Mouse (Mus musculus) C2C12 (cell line): Measurements from ENCODE around the gene Kmt5c. TPM values are rescaled to one million over a fixed set of nuclear protein-coding genes. Genes with fewer than 3 reads are reported as not detected.

Experiments
- H3K27me3 ChIP-seq: one replicate; pipeline ENCODE4 v1.6.1; 2011; ENCODE audit not compliant: control insufficient read depth, insufficient read depth, insufficient read length
- H3K36me3 ChIP-seq: one replicate; pipeline ENCODE4 v1.6.1; 2011; ENCODE audit not compliant: control insufficient read depth, insufficient read depth
- H3K4me3 ChIP-seq: one replicate; pipeline ENCODE4 v1.5.1; 2011; ENCODE audit warnings: mild to moderate bottlenecking, control low read depth; ENCODE audit not compliant: poor library complexity, insufficient read depth, severe bottlenecking
- H3K79me2 ChIP-seq: one replicate; pipeline ENCODE4 v1.6.1; 2011; ENCODE audit not compliant: control insufficient read depth, insufficient read depth
- H3K79me3 ChIP-seq: one replicate; pipeline ENCODE4 v1.6.1; 2011; ENCODE audit warnings: low read depth, control low read depth
- H3ac ChIP-seq: one replicate; pipeline ENCODE3; 2011; ENCODE audit warnings: low read depth; ENCODE audit not compliant: control insufficient read depth, insufficient read length
- CEBPB ChIP-seq: IDR thresholded peaks from one replicate; pipeline ENCODE4 v1.6.1; 2011; ENCODE audit warnings: low read depth, mild to moderate bottlenecking, control low read depth, moderate library complexity
- CTCF ChIP-seq: IDR thresholded peaks from one replicate; pipeline ENCODE4 v1.5.1; 2011; ENCODE audit not compliant: control insufficient read depth, insufficient read depth, insufficient read length
- FOSL1 ChIP-seq: IDR thresholded peaks from one replicate; pipeline ENCODE4 v1.8.0; 2011; ENCODE audit warnings: mild to moderate bottlenecking, low read length; ENCODE audit not compliant: poor library complexity, insufficient read depth, severe bottlenecking
- MAX ChIP-seq: IDR thresholded peaks from one replicate; pipeline ENCODE4 v1.6.1; 2011; ENCODE audit warnings: mild to moderate bottlenecking, control low read depth
- MYOD1 ChIP-seq: IDR thresholded peaks from one replicate; pipeline ENCODE4 v1.6.1; 2011; ENCODE audit warnings: low read depth; ENCODE audit not compliant: control insufficient read depth, insufficient read length
- MYOG ChIP-seq: IDR thresholded peaks from one replicate; pipeline ENCODE4 v1.6.1; 2011; ENCODE audit not compliant: control insufficient read depth, insufficient read length; ENCODE audit errors: extremely low read depth
- USF1 ChIP-seq: IDR thresholded peaks from one replicate; pipeline ENCODE4 v1.6.1; 2011; ENCODE audit warnings: low read depth, mild to moderate bottlenecking, control low read depth, moderate library complexity
- polyA plus RNA-seq: library from polyadenylated mRNA; unstranded; fragments of >200 nt; fragmentation: generic; extraction: Trizol; gene quantifications from one replicate; pipeline ENCODE4 v1.2.1, GENCODE M21; 2012; ENCODE audit warnings: missing spikeins

Gene Kmt5c
- polyA plus RNA-seq, 1 experiment: 12.7 TPM

DNA sequence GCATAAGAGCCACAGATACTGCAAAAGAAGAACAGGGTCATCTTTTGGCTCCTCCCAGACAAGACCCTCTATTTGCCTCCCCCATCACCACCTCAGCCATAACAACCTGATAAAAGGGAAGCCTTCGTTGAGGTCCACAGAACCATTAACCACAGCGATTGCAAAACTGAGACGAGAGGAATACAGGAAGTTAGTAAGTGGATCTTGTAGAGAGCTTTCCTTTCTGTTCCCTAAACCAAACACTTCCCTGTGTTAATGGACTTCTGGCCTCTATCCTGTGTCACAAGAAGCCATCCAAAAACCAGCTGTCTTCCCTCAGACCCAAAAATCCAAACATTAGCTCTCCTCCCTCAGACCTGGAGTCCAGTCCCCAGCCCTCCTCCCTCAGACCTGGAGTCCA, 15.6 kb upstream of the Kmt5c start:
- no peaks in the 10 kb centered on the region for H3K36me3 ChIP-seq
- H3K79me2 ChIP-seq: no peaks in the 10 kb centered on the region
- no peaks in the 10 kb centered on the region for H3K27me3 ChIP-seq
- no peak overlapping the region for H3ac ChIP-seq
- TF ChIP-seq FOSL1: no peak
- TF ChIP-seq CEBPB: no peak
- no peak for TF ChIP-seq CTCF
- no peak for TF ChIP-seq MYOG
- H3K79me3 ChIP-seq: no peaks in the 10 kb centered on the region
- H3K4me3 ChIP-seq: no peak overlapping the region

DNA sequence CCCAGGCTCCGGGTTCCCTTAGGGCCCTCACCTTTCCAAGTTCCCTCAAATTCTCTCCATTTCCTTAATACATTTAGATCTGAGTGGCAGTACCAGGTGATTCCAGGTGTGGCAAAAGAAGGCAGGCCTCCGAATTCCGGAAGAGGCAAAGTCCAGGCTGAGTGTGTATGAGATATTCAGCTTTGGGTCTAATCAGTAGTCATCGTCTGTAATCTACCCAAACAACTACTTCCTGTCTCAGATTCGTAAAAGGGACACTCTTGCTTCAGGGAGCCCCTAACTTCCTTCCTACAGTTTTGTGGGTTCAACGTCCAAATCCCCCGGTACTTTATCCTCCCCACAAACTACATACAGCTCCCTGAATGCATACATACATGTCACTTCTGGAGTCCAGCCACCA, 14.7 kb upstream of the Kmt5c start, which contains the start of gene Tmem150b:
Tmem150b (minus strand) TSS at position 81 of the 400 bp plus-strand sequence.
- H3ac ChIP-seq: no peak within 1 kb of the TSS
- TF ChIP-seq USF1: no peak
- no peak for TF ChIP-seq MAX
- no peak for TF ChIP-seq CEBPB
- TF ChIP-seq MYOG: no peak
- TF ChIP-seq FOSL1: no peak
- TF ChIP-seq MYOD1: no peak
- TF ChIP-seq CTCF: no peak
- no peaks in the 10 kb centered on the region for H3K79me2 ChIP-seq
- no peaks in the 10 kb centered on the region for H3K36me3 ChIP-seq
- no peaks in the 10 kb centered on the region for H3K27me3 ChIP-seq
- H3K79me3 ChIP-seq: no peaks in the 10 kb centered on the region
- no peak within 1 kb of the TSS for H3K4me3 ChIP-seq

DNA sequence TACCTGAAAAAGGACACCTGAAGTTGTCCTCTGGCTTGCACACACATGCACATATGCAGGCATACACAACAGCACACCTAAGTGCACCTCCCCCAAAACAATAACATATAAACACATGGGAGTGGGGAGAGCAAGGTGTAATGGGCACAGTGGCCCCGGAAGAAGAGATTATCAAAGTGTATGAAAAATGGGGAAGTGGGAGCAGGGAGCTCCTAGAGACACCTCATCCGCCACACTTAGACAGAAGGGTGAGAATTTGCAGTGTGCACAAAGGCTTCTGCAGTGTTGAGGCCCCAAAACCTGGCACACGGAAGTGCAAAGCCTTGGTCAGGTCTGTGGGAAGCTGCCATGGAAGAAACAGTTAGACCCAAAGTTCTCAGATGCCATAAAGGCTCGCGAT, 8.8 kb upstream of the Kmt5c start:
- H3K27me3 ChIP-seq: no peaks in the 10 kb centered on the region
- no peaks in the 10 kb centered on the region for H3K79me2 ChIP-seq
- no peak overlapping the region for H3K4me3 ChIP-seq
- no peaks in the 10 kb centered on the region for H3K36me3 ChIP-seq
- no peak overlapping the region for H3ac ChIP-seq
- H3K79me3 ChIP-seq: no peaks in the 10 kb centered on the region
- no peak for TF ChIP-seq FOSL1
- no peak for TF ChIP-seq USF1
- TF ChIP-seq MYOD1: no peak
- TF ChIP-seq MAX: no peak

DNA sequence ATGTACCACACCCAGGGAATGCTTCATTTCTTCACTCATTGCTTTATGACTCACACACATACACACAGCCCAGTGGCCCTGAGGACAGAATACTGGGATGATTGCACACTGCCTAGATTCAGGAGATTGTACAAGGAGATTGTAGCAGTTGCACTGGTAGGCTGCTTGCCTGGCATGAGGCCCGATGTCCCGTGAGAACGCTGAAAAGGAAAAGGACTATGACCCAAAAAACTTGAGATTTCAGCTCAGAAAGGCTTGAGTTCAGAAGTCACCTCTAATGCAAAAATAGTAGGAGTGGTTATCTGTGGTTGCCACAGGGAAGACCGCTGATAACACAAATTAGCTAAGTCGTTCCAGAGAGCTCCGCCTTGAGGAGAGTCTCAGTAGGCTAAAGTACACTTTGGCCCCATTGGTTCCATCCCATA, 6.9 kb upstream of the Kmt5c start:
- Histone ChIP-seq H3K4me3 (no peak overlapping the region), H3K36me3 (no peaks in the 10 kb centered on the region), H3K79me2 (no peaks in the 10 kb centered on the region), H3K79me3 (no peaks in the 10 kb centered on the region), H3ac (no peak overlapping the region), H3K27me3 (no peaks in the 10 kb centered on the region)
- no peak for TF ChIP-seq MYOD1
- no peak for TF ChIP-seq MYOG
- no peak for TF ChIP-seq MAX
- no peak for TF ChIP-seq FOSL1
- no peak for TF ChIP-seq CEBPB
- TF ChIP-seq CTCF: no peak
- TF ChIP-seq USF1: no peak

DNA sequence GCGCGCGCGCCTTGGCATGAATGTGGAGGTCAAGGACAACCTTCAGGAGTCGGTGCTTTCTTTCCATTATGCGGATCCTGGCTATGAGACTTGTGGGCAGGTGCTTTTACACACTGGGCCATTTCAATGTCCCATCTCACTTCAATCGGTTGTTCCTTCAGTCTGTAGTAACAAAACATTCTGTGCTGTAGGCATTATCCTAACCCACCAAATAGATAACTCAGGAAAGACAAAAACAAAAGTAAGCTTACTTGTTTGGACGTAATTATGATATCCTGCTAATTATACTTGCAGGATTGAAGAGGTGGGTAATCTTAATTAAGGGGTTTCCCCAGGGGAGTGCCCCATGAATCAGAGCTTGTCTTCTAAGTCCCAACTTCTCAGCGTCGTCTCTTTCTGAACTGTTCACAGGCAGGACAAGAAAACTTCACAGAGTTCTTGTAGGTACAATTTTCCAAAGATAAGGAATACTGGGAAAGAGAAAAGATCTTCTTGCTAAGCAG, 823 bp upstream of the Kmt5c start:
- Histone ChIP-seq H3ac (peak overlapping the region; percentile 36), H3K79me3 (peaks cover 2% of the 10 kb centered on the region), H3K79me2 (peaks cover 7% of the 10 kb centered on the region), H3K4me3 (peak overlapping the region; percentile 18), H3K36me3 (no peaks in the 10 kb centered on the region), H3K27me3 (no peaks in the 10 kb centered on the region)
- TF ChIP-seq FOSL1 (no peak), USF1 (no peak), CEBPB (no peak), MYOD1 (no peak), MAX (no peak), MYOG (no peak), CTCF (no peak)

DNA sequence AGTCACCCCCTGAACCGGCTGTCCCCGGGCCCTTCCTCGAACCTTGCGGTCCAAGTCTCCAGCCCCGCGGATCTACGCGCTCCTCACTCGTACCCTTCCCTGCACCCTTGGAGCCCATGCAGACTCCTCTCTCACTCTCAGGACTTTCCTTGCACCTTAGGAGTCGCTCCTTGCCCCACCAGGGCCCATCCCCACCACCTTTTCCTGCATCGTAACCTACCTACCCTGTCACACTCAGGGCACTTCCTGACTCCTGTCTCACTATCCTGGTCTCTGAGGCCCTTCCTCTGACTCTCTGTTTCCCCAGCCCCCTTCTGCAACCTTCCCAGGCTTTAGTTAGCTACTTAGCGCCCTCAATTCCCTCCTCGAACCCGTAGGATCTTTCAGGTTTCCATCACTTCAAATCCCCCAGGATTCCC, 403 bp downstream of the Kmt5c start:
- Histone ChIP-seq H3ac (peak overlapping the region; percentile 61), H3K79me2 (peaks cover 7% of the 10 kb centered on the region), H3K27me3 (no peaks in the 10 kb centered on the region), H3K79me3 (peaks cover 2% of the 10 kb centered on the region), H3K4me3 (peak overlapping the region; percentile 57), H3K36me3 (no peaks in the 10 kb centered on the region)
- TF ChIP-seq CTCF (no peak), CEBPB (no peak), USF1 (no peak), MYOG (no peak), MAX (no peak), FOSL1 (no peak), MYOD1 (no peak)

DNA sequence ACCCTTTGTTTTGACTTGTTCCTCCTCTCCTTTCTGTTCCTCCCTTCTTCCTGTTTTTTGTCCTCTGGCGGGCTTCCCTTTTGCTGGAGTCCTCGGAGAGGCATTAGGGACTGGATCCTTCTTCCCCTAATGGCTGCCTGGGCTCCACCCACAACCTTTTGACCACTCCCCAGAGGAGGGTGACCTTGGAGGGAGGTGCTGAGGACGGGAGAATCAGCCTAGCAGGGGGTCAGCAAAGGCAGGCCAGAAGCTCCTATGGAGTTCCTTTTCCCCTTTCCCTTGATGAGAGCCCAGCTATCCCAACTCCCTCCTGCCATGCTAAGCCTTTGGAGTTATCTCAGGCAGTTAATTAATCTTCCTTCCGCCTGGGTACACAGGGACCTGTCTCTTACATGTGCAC, 1.2 kb downstream of the Kmt5c start:
- H3K4me3 ChIP-seq: peak overlapping the region; percentile 57
- H3K79me3 ChIP-seq: peaks cover 2% of the 10 kb centered on the region
- H3K27me3 ChIP-seq: no peaks in the 10 kb centered on the region
- H3ac ChIP-seq: peak overlapping the region; percentile 61
- no peaks in the 10 kb centered on the region for H3K36me3 ChIP-seq
- TF ChIP-seq MYOD1 (no peak), USF1 (no peak), CEBPB (no peak), CTCF (no peak), MYOG (no peak), MAX (no peak), FOSL1 (no peak)
- peaks cover 7% of the 10 kb centered on the region for H3K79me2 ChIP-seq
